Mouse (Mus musculus): ENCODE results near the gene Alpk1. TPM values are rescaled to one million over a fixed set of nuclear protein-coding genes. Genes with fewer than 3 reads are reported as not detected.

The Alpk1 gene
- polyA plus RNA-seq (2012; ENCODE audit: insufficient read depth, insufficient read length, missing spikeins), result 29.9 and 35.4 TPM in 2 replicates

DNA sequence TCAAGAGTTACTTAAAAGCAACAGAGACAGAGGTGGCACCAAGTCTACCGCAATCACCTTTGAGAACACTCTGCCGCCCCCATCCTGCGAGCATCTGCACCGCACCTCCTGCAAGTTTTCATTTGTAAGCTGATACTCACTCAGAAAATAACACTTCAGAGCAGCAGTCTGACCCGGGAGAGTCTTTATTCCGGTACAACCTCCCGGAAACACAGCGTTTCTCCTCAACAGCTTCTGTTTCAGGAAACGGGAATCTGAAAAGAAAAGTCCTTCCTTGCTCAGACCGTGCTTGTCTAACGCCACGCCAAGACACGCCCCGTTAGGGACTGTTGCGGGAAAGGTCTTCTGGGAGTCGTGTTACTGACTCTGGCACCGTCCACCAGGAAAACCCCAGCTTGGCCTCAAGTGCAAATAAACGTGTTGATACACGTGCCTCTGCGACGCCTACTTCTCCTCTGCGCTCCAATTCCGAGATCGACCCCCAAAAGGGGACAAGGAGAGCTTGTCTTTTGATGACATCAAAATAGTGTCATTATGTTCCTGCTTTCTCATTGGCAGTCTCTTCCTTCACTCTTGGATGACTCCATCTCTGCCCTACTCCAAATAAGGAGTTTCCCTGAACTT, at the start of gene Alpk1:
Gene Alpk1 (minus strand): TSS at position 507 of the 624 bp plus-strand sequence.
- H3K4me1 ChIP-seq (ENCODE audit: control insufficient read depth, insufficient read depth, low read length), result peaks cover 17% of the 10 kb centered on the region
- H3K27ac ChIP-seq (ENCODE audit: insufficient read depth, low read depth, low read length), result peak within 1 kb of the TSS; percentile 86
- peak; percentile 42; the same call in 1 of the 2 replicates for TF ChIP-seq CTCF (IDR thresholded peaks at IDR 0.05; ENCODE audit: low read depth, low read length)
- no peak for TF ChIP-seq POLR2A (IDR thresholded peaks at IDR 0.05; ENCODE audit: borderline replicate concordance, low read depth, low read length)
- H3K4me3 ChIP-seq (ENCODE audit: insufficient read depth, low read length), result peak within 1 kb of the TSS; percentile 81

DNA sequence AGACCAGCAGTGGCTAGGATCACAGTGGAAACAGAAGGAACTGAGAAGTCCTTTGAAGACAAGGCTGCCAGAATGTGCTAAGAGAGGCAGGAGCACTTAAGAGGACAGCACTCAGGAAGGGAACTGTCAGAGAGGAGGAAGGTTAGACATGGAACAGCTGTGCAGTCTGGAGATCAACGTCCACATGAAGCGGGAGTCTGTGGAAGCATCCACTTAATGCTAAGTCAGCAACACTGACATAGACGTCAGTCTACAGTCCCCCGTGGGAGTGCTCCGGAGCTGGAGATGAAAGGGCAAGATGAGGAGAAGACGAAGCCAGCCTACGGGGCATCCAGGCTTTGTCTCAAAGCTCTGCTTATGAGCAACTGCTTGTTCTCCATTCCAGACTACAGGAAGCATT, 46.8 kb upstream of the Alpk1 start:
- Histone ChIP-seq H3K4me3 (ENCODE audit: insufficient read depth, low read length) (no peak overlapping the region), H3K4me1 (ENCODE audit: control insufficient read depth, insufficient read depth, low read length) (peaks cover 5% of the 10 kb centered on the region; the same call in 1 of the 2 replicates), H3K27ac (ENCODE audit: insufficient read depth, low read depth, low read length) (no peak overlapping the region)
- no peak for TF ChIP-seq CTCF (IDR thresholded peaks at IDR 0.05; ENCODE audit: low read depth, low read length)
- no peak for TF ChIP-seq POLR2A (IDR thresholded peaks at IDR 0.05; ENCODE audit: borderline replicate concordance, low read depth, low read length)

DNA sequence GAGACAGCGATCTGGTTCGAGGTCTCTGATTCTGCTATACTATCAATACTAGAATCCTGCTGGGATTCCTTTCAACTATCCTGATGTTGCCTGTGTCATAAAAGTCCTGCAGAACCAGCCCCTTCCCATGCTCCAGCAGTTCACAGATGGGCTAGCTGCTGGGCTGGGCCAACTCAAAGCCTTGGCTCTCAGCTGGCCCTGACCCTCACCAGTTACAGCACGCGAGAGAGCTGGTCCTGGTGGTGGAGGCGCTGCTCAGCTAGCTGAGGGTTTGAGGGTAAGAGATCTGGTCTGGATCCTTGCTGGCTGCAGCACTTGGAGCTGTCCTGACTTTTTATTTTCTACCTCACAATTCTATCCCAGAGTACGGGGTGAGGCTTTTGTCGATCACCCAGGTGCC, 46.2 kb upstream of the Alpk1 start:
- no peak overlapping the region for H3K27ac ChIP-seq (ENCODE audit: insufficient read depth, low read depth, low read length)

DNA sequence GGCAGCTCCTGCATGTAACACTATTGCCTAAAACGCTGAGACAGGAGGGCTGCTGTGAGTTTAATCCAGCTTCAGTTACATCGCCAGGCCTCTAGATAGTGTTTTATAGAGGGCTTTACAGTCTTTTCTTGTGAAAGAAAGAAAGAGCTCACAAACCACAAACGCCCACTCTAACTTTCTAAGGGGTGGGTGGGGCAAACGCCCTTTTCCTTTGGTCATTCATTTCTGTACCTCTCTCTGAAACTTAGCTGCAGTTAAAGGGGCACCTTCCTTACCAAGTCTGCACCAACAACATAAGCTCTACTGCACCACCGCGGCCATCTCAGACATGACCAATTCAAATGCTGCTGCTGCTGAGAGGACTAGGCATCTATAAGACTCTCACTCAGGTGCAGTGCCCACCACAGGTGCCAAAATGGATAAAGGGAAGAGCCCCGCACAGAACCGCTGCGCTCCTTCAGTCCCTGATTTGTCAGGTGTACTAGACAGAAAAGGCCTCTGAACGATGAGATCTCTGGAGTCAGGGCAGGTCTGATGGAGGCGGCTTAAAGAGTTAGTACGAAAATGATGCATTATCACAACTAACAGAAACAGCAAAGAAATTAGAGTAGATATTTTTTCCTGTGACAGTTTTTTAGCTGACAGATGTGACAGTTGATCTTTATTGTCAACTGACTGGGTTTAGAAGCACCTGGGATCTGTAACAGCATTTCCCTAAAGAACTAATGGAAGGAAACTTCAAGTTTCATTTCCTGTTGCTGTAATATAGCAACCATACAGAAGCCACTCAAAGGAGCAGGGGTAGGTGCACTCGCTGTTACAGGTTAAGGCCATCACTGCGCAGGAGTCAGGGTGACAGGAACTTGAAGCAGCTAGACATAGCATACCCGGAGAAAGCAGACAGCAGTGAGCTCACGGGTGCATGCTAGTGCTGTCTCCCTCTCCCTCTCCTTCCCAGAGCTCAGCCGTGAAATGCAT, 43.8 kb upstream of the Alpk1 start:
- no peak for TF ChIP-seq CTCF (IDR thresholded peaks at IDR 0.05; ENCODE audit: low read depth, low read length)
- TF ChIP-seq POLR2A (IDR thresholded peaks at IDR 0.05; ENCODE audit: borderline replicate concordance, low read depth, low read length), result no peak
- Histone ChIP-seq H3K4me1 (ENCODE audit: control insufficient read depth, insufficient read depth, low read length) (peaks cover 5% of the 10 kb centered on the region; the same call in 1 of the 2 replicates), H3K4me3 (ENCODE audit: insufficient read depth, low read length) (no peak overlapping the region), H3K27ac (ENCODE audit: insufficient read depth, low read depth, low read length) (no peak overlapping the region)

More for the DNA sequence above, 46.2 kb upstream of the Alpk1 start:
- H3K4me3 ChIP-seq (ENCODE audit: insufficient read depth, low read length), result no peak overlapping the region
- peaks cover 5% of the 10 kb centered on the region; the same call in 1 of the 2 replicates for H3K4me1 ChIP-seq (ENCODE audit: control insufficient read depth, insufficient read depth, low read length)
- TF ChIP-seq CTCF (IDR thresholded peaks at IDR 0.05; ENCODE audit: low read depth, low read length) (no peak), POLR2A (IDR thresholded peaks at IDR 0.05; ENCODE audit: borderline replicate concordance, low read depth, low read length) (no peak)

DNA sequence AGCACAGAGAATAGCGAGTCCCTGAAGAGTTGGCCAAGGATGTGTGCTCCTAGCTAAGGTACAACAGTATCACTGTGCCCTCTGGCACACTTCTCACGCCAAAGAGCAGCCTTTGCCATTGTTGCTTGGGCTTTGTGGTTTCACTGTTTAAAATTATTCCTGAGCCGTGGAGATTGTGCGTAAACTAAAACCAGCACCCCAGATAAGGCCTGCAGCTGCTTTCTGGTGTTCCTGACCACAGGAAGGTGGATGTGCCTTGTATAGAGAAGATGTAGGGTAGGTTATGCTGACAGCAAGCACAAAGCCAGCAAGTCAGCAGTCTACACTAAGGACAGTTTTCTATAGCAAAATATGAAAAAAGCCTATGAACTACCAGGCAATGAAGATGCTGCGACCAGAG, 40.9 kb upstream of the Alpk1 start:
- H3K4me3 ChIP-seq (ENCODE audit: insufficient read depth, low read length), result no peak overlapping the region
- H3K27ac ChIP-seq (ENCODE audit: insufficient read depth, low read depth, low read length), result no peak overlapping the region
- peaks cover 5% of the 10 kb centered on the region; the same call in 1 of the 2 replicates for H3K4me1 ChIP-seq (ENCODE audit: control insufficient read depth, insufficient read depth, low read length)
- no peak for TF ChIP-seq CTCF (IDR thresholded peaks at IDR 0.05; ENCODE audit: low read depth, low read length)
- no peak for TF ChIP-seq POLR2A (IDR thresholded peaks at IDR 0.05; ENCODE audit: borderline replicate concordance, low read depth, low read length)

DNA sequence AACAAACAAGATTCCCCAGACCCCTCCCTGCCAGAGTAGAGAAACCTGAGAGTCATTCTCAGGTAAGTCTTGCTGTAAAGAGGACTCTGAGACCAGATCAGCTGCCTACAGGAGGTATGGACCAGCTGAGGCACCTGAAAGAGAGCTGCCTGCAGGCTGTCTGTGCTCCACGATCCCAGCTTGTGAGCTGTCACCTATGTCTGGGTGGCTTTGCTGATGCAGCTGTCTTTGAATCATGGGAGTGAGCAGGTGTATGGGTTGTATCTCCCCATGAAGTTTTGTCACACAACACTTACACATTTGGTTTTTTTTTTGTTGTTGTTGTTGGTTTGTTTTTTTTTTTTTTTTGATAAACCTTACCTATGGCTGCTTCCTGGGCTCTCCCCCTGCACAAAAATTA, 40.1 kb upstream of the Alpk1 start:
- Histone ChIP-seq H3K27ac (ENCODE audit: insufficient read depth, low read depth, low read length) (no peak overlapping the region), H3K4me1 (ENCODE audit: control insufficient read depth, insufficient read depth, low read length) (peaks cover 5% of the 10 kb centered on the region; the same call in 1 of the 2 replicates), H3K4me3 (ENCODE audit: insufficient read depth, low read length) (no peak overlapping the region)
- TF ChIP-seq POLR2A (IDR thresholded peaks at IDR 0.05; ENCODE audit: borderline replicate concordance, low read depth, low read length), result no peak
- no peak for TF ChIP-seq CTCF (IDR thresholded peaks at IDR 0.05; ENCODE audit: low read depth, low read length)

DNA sequence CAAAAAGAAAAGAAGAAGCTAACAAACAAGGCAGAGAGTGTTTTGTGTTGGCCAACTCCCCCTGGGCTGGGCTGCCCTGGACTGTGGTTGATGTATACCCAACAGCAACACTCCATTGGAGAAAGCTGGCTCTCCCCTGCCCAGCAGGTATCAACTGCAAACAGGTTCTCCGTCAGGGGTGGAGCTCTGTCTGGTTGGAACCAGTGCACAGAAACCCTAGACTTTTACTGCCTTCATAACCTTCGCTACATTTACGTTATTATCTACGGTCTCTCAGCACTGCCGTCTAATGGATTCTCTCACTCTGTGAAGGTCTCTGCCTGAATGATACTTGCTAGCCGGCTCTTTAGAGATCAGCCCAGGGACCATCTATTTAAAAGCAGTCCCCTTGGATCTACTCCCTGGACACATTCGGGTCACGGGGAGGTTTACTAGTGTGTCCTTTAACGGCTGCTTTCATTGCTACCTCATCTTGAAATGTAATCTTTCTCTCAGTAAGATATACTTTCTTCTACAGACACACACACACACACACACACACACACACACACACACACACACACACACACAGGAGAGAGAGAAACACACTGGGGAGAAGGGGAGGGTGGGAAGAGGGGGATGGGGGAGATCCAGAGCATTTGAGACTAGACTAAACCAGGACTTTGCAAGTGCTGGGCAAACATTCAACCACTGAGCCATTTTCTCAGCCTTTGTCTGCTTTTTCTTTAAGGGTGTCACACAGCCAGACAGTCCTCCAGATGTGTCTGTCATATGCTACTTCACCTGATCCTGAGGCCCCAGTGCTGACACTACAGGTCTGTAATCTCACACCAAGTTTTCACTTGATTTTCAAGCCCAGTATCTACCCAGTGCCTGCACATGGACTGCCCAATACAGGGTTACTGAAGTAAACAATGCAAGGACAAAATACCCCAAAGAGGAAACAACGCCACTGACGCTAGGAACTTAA, 38.7 kb upstream of the Alpk1 start:
- H3K4me3 ChIP-seq (ENCODE audit: insufficient read depth, low read length), result no peak overlapping the region
- no peaks in the 10 kb centered on the region for H3K4me1 ChIP-seq (ENCODE audit: control insufficient read depth, insufficient read depth, low read length)
- TF ChIP-seq POLR2A (IDR thresholded peaks at IDR 0.05; ENCODE audit: borderline replicate concordance, low read depth, low read length) (no peak), CTCF (IDR thresholded peaks at IDR 0.05; ENCODE audit: low read depth, low read length) (no peak)
- no peak overlapping the region for H3K27ac ChIP-seq (ENCODE audit: insufficient read depth, low read depth, low read length)

DNA sequence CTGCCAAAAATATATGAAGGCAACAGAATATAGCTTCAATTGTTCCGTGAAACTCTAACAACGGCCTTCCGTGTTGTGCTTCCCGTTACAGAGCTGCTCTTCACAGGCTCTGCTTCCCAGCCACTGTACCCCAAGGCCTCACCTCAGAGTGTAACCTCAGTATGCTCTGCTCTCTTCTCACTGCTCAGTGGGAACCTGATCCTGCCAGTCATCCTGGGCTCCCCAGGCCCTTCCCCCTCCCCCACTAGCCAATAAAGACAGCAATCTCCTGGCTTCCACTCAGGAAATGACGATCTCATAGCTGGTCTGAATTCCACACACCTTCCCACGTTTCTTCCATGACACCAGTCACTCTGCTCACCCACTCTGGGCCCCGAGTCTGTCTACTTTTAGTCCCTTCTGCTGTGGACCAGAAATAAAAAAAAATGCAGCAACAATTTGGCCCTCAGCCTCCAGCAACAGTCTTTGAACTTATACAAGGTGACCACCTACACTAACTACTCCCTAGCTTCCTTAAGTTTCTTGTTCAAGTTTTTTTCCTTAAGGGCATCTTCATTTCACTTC, 36.9 kb upstream of the Alpk1 start:
- Histone ChIP-seq H3K4me3 (ENCODE audit: insufficient read depth, low read length) (no peak overlapping the region), H3K4me1 (ENCODE audit: control insufficient read depth, insufficient read depth, low read length) (no peaks in the 10 kb centered on the region), H3K27ac (ENCODE audit: insufficient read depth, low read depth, low read length) (no peak overlapping the region)
- TF ChIP-seq POLR2A (IDR thresholded peaks at IDR 0.05; ENCODE audit: borderline replicate concordance, low read depth, low read length) (no peak), CTCF (IDR thresholded peaks at IDR 0.05; ENCODE audit: low read depth, low read length) (no peak)

DNA sequence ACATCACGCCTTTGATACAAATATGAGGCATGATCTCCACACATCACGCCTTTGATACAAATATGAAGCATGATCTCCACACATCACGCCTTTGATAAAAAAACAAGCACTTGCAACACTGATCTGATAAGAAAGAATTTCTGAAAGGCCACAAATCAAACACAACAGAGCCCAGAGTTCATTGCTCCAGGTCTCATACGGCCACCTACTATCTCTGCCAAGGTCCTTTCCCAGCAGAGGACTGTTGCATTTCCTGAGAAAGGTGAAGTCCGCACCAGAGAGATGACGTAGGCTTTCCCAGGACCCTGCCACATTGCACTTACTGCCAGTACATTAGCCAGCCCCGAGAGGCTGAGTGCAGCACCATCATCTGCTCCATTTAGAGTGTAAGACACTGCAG, 28.8 kb upstream of the Alpk1 start:
- no peak for TF ChIP-seq POLR2A (IDR thresholded peaks at IDR 0.05; ENCODE audit: borderline replicate concordance, low read depth, low read length)
- no peaks in the 10 kb centered on the region for H3K4me1 ChIP-seq (ENCODE audit: control insufficient read depth, insufficient read depth, low read length)
- no peak overlapping the region for H3K4me3 ChIP-seq (ENCODE audit: insufficient read depth, low read length)
- H3K27ac ChIP-seq (ENCODE audit: insufficient read depth, low read depth, low read length), result no peak overlapping the region
